Mouse (Mus musculus): ENCODE data around the gene Iqsec1.

The Iqsec1 gene

GRCm38 (mm10) chr6:90887024-90887775, 101.3 kb downstream of the Iqsec1 start:
- DNase-seq = no peak

- DNase-seq = no peak
Observed at GRCm38 (mm10) chr6:90885626-90886025, 102.9 kb downstream of the Iqsec1 start.

- DNase-seq = no peak
Observed at GRCm38 (mm10) chr6:90884631-90885030, 103.9 kb downstream of the Iqsec1 start.

- no peak for DNase-seq
Observed at GRCm38 (mm10) chr6:90880975-90881374, 107.5 kb downstream of the Iqsec1 start.

GRCm38 (mm10) chr6:90880404-90880803, 108.1 kb downstream of the Iqsec1 start:
- peak; percentile 30 for DNase-seq

- DNase-seq = no peak
Observed at GRCm38 (mm10) chr6:90871581-90871980, 116.9 kb downstream of the Iqsec1 start.

- no peak for DNase-seq
Observed at GRCm38 (mm10) chr6:90868033-90868432, 120.5 kb downstream of the Iqsec1 start.

- no peak for DNase-seq
Observed at GRCm38 (mm10) chr6:90861370-90861769, 127.1 kb downstream of the Iqsec1 start.

- no peak for DNase-seq
Observed at GRCm38 (mm10) chr6:90857844-90858243, 130.6 kb downstream of the Iqsec1 start.

GRCm38 (mm10) chr6:90852360-90852759, 136.1 kb downstream of the Iqsec1 start:
- DNase-seq = no peak

GRCm38 (mm10) chr6:90848068-90848467, 140.4 kb downstream of the Iqsec1 start:
- no peak for DNase-seq

GRCm38 (mm10) chr6:90847523-90847922, 141.0 kb downstream of the Iqsec1 start:
- no peak for DNase-seq

- DNase-seq = no peak
Observed at GRCm38 (mm10) chr6:90839972-90840371, 148.5 kb downstream of the Iqsec1 start.

- DNase-seq = no peak
Observed at GRCm38 (mm10) chr6:90836749-90837148, 151.7 kb downstream of the Iqsec1 start.

- peak; percentile 32 for DNase-seq
Observed at GRCm38 (mm10) chr6:90829536-90829935, 158.9 kb downstream of the Iqsec1 start.

GRCm38 (mm10) chr6:90825063-90825462, 163.4 kb downstream of the Iqsec1 start:
- DNase-seq = no peak

- no peak for DNase-seq
Observed at GRCm38 (mm10) chr6:90823322-90823721, 165.2 kb downstream of the Iqsec1 start.

- DNase-seq = peak; percentile 25
Observed at GRCm38 (mm10) chr6:90821916-90822602, 166.4 kb downstream of the Iqsec1 start.

- DNase-seq = no peak
Observed at GRCm38 (mm10) chr6:90819880-90820279, 168.6 kb downstream of the Iqsec1 start.

GRCm38 (mm10) chr6:90818956-90819355, 169.5 kb downstream of the Iqsec1 start:
- DNase-seq = peak; percentile 74

GRCm38 (mm10) chr6:90816551-90816950, 171.9 kb downstream of the Iqsec1 start:
- no peak for DNase-seq

- no peak for DNase-seq
Observed at GRCm38 (mm10) chr6:90815341-90815740, 173.1 kb downstream of the Iqsec1 start.

GRCm38 (mm10) chr6:90813526-90813925, 175.0 kb downstream of the Iqsec1 start:
- DNase-seq = no peak

GRCm38 (mm10) chr6:90812584-90812983, 175.9 kb downstream of the Iqsec1 start:
- no peak for DNase-seq

Data from right cerebral cortex, postnatal 4 days (tissue).